Mouse (Mus musculus) left cerebral cortex, postnatal 10 days (tissue): Measurements from ENCODE around the gene Iqschfp. TPM values are rescaled to one million over a fixed set of nuclear protein-coding genes. Genes with fewer than 3 reads are reported as not detected.

Experiments used
- DNase-seq, 2 experiments: peaks; one replicate each; pipeline ENCODE4 v3.0.0; 2021 to 2022; ENCODE audit warnings: low spot score in 2 of 2, mixed read lengths in 1 of 2; ENCODE audit errors: extremely low spot score in 1 of 2
- intact Hi-C: fragments of 180-260 bp; cut with DNase I; formaldehyde crosslinking; loops from one replicate; pipeline ENCODE4 v1.15.1; 2025
- total RNA-seq, 2 experiments: library from RNA; stranded (reverse); gene quantifications; 2 replicates each; pipeline ENCODE4 v1.2.3; 2021

The Iqschfp gene
- total RNA-seq, 2 experiments from 2014 or later, result 9.6 to 11.7 TPM

GRCm38 (mm10) chr3:68378799-68379198 is 486.8 kb downstream of the Iqschfp start:
- DNase-seq, result no peak
- intact Hi-C loops, result no loop called here

- intact Hi-C loops, result no loop called here
- no peak for DNase-seq
These were observed 487.2 kb downstream of the Iqschfp start for GRCm38 (mm10) chr3:68379242-68379641.

GRCm38 (mm10) chr3:68383672-68384071 is 491.6 kb downstream of the Iqschfp start:
- intact Hi-C loops, result no loop called here
- no peak for DNase-seq

- intact Hi-C loops, result no loop called here
- DNase-seq, result no peak
These were observed 493.5 kb downstream of the Iqschfp start for GRCm38 (mm10) chr3:68385544-68385943.

- no peak for DNase-seq
- intact Hi-C loops, result no loop called here
These were observed 496.0 kb downstream of the Iqschfp start for GRCm38 (mm10) chr3:68388023-68388422.

- no peak for DNase-seq
- intact Hi-C loops, result no loop called here
These were observed 501.5 kb downstream of the Iqschfp start for GRCm38 (mm10) chr3:68393578-68393977.

GRCm38 (mm10) chr3:68398691-68399090 is 506.7 kb downstream of the Iqschfp start:
- DNase-seq, result no peak
- intact Hi-C loops, result no loop called here

- DNase-seq, result no peak
- intact Hi-C loops, result no loop called here
These were observed 508.1 kb downstream of the Iqschfp start for GRCm38 (mm10) chr3:68400121-68400520.

GRCm38 (mm10) chr3:68403343-68403742 is 511.3 kb downstream of the Iqschfp start:
- no peak for DNase-seq
- intact Hi-C loops, result no loop called here

GRCm38 (mm10) chr3:68403783-68404217 is 511.8 kb downstream of the Iqschfp start:
- no peak for DNase-seq
- intact Hi-C loops, result no loop called here

GRCm38 (mm10) chr3:68405724-68406123 is 513.7 kb downstream of the Iqschfp start:
- DNase-seq, result no peak
- intact Hi-C loops, result no loop called here

- DNase-seq, result no peak
- intact Hi-C loops, result no loop called here
These were observed 520.2 kb downstream of the Iqschfp start for GRCm38 (mm10) chr3:68412262-68412661.

GRCm38 (mm10) chr3:68419792-68420191 is 527.8 kb downstream of the Iqschfp start:
- intact Hi-C loops, result no loop called here
- DNase-seq, result no peak

GRCm38 (mm10) chr3:68420927-68421326 is 528.9 kb downstream of the Iqschfp start:
- no peak for DNase-seq
- intact Hi-C loops, result no loop called here

GRCm38 (mm10) chr3:68421849-68422248 is 529.8 kb downstream of the Iqschfp start:
- DNase-seq, result no peak
- intact Hi-C loops, result no loop called here

- no peak for DNase-seq
- intact Hi-C loops, result no loop called here
These were observed 536.0 kb downstream of the Iqschfp start for GRCm38 (mm10) chr3:68428081-68428480.

- intact Hi-C loops, result no loop called here
- no peak for DNase-seq
These were observed 542.4 kb downstream of the Iqschfp start for GRCm38 (mm10) chr3:68434435-68434834.

GRCm38 (mm10) chr3:68434897-68435296 is 542.9 kb downstream of the Iqschfp start:
- intact Hi-C loops, result no loop called here
- DNase-seq, result no peak

- intact Hi-C loops, result no loop called here
These were observed 556.4 kb downstream of the Iqschfp start for GRCm38 (mm10) chr3:68448480-68448879.

GRCm38 (mm10) chr3:68451634-68452033 is 559.6 kb downstream of the Iqschfp start:
- no peak for DNase-seq
- intact Hi-C loops, result no loop called here

More at GRCm38 (mm10) chr3:68448480-68448879, 556.4 kb downstream of the Iqschfp start:
- DNase-seq, result no peak

GRCm38 (mm10) chr3:68453266-68453665 is 561.2 kb downstream of the Iqschfp start:
- DNase-seq, result no peak
- intact Hi-C loops, result no loop called here
